Mouse (Mus musculus) c-Kit-positive CD71-negative TER-119-negative erythroid progenitor cells, embryonic 14.5 days (primary cell): ENCODE measurements around the gene Tmem135.

Experiments used
- DNase-seq: peaks from one replicate; pipeline ENCODE4 v3.0.0-alpha.2; 2013; ENCODE audit warnings: low read depth

Tmem135 gene

DNA sequence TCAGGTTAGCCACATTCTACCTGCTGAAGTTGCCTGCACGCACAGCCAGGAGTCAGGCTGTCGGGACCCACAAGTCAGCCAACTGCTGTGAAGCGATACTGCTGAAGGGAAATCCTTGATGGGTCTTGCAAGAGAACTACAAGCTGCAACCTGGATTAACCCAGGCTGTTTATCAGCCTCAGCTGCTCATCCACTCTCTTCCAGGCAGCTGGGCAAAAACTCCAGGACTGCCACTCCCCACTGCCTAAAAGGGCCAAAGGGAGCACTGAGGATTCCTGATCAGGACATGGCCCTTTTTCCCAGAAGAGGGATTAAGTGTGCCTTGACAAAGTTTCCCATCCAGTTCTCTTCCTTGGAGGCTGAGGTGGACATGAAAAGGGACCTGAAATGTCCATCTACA is 15.0 kb downstream of the Tmem135 start:
- DNase-seq: no peak

DNA sequence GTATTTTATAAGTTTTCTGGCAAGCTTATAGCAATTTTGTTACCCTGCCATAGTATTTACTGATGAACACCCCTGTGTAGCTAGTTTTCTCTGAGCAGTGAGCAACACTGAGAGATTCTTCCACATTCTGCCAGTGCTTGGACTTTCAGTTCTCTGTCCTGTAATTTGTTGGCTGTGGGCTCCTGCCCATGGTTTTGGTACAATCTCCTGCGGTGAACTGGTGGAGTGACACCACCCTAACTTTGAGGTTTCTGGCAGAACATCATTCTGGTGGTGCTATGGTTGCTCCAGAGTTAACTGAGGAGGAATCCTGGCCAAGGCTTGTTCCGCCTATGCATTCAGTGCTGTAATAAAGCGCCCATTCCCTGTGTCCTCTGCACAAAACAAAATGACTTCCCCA is 21.1 kb downstream of the Tmem135 start:
- DNase-seq: no peak

- no peak for DNase-seq
Observed at GRCm38 (mm10) chr7:89380935-89381705, 22.9 kb downstream of the Tmem135 start.

DNA sequence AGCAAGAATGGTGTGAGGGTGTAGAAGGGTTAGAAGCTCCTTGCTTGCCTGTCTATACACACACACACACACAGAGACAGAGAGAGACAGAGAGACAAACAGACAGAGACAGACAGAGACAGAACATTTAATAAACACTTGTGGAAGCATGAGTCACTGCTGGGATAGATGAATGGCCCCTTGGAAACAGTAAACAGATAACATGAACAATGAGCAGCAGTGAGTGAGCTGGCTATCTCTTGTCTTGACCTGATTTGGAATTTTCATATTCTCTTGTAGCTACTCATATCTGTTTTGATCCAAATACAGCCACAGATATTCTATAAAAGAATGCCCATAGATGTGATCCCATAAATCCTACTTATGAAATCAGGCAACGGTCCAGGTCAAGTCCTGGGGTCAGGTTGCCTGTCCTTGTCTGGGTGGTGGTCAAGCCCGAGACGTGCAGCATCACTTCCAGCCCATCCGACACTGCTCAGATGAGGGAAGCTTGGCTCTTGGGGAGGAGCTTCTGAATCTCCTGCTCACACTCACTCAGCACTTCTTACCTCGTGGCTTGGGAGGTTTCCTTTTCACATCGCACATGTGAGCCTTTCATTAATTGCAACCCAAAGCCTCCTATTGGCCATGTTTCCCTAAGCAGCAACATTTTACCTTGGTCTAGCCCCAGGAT is 32.3 kb downstream of the Tmem135 start:
- DNase-seq: no peak

GRCm38 (mm10) chr7:89370917-89371316 is 33.1 kb downstream of the Tmem135 start:
- peak; percentile 8 for DNase-seq

GRCm38 (mm10) chr7:89370086-89370485 is 33.9 kb downstream of the Tmem135 start:
- no peak for DNase-seq

DNA sequence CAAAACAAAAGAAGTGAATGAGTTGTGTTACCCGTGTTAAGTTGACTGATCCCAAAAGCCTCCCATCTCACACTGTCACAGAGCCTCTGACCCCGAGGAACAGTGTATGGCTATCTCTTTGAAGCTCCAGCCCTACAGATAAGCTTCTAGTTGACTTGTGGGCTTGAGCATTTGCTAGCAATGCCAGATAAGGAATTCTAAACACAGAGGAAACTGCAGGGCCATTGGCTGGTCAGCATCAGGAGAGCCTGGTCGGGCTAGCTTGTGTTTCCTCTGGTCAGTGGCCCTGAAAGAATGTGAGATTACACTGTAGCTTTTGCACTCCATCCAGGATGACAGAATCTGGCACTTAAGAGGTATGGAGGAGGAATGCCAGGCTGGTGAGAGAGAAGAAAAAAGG is 36.4 kb downstream of the Tmem135 start:
- no peak for DNase-seq

- no peak for DNase-seq
Observed at GRCm38 (mm10) chr7:89365135-89365880, 38.7 kb downstream of the Tmem135 start.

DNA sequence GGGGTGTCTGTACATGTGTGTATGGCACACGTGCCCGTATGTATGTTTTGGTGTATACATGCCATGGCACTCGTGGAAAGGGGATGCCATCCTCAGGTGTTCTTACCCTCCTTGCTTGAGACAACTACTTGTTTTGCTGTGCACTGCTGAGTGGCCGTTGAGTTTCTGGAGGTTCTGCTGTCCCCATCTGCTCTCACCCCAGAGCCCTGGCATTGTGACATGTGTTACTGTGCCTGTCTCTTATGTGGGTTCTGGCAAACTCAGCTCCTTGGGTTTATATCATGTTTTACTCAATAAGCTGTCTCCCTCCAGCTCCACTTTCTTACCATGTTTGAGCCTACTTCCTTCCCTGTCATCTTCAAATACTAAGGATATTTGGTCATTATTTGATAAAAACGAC is 40.0 kb downstream of the Tmem135 start:
- DNase-seq: no peak

DNA sequence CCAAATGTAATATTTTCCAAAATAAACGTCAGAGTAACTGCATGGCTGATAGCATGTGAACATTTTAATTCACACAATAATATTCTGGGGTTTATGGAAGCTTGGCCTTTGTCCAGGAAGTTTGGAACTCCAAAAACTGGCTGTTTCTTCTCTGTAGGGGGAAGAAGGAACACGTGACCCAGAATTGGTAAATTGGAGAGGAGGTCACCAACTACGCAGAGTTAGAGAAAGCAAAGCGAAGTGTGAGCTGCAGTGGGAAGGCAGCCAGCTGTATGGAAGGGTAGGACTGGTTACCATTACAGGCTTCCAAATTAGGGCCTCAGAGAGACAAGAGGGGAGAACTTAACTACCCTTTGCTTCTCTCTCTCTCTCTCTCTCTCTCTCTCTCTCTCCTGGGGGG is 47.7 kb downstream of the Tmem135 start:
- DNase-seq: no peak

- no peak for DNase-seq
Observed at GRCm38 (mm10) chr7:89355519-89356255, 48.3 kb downstream of the Tmem135 start.

GRCm38 (mm10) chr7:89342021-89342420 is 62.0 kb downstream of the Tmem135 start:
- DNase-seq: no peak

- DNase-seq: no peak
Observed at GRCm38 (mm10) chr7:89339808-89340207, 64.2 kb downstream of the Tmem135 start.

DNA sequence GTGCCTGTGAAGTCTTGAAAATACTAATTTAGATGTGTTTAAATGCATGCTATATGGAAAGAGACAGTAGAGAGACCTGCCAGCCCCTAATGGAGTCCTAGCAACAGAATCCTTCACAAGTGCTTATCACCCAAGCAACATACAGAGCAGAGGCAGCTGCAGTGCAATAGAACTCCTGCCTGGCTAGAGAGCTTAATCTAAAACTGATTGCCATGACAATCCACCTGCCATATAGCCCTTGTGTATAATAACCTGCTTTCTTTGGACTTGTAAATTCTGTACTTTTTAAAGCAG is 64.9 kb downstream of the Tmem135 start:
- no peak for DNase-seq

- DNase-seq: peak; percentile 70
Observed at GRCm38 (mm10) chr7:89338350-89339141, 65.5 kb downstream of the Tmem135 start.

DNA sequence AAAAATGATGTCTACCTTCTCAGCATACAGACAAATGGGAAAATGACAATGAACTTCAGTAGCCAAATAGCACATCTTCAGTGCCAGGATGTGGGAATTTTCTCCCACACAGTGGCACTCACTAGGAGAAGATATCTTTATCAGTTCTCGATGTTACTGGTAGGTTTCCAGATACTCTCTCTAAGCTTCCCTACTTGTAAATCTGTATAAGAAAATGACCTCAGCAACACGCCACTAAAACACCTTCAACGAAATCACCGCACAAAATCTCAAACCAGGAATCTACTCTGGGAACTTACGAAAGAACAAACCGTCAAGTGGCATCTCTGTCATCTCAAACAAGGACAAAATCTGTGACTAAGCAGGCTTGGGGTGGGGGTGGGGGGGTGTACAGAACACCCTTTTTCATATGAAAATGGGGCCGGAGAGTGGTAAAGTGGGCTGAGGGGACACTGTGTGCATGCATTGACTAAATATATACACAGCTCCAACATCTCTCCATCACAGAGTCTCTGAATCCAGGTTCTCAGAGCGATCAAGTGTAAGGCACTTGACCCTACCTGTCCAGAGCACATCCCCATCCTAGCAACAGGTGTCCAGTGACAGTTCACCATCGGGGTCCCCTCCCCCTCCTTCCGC is 66.2 kb downstream of the Tmem135 start:
- no peak for DNase-seq

GRCm38 (mm10) chr7:89336434-89336833 is 67.6 kb downstream of the Tmem135 start:
- DNase-seq: no peak

DNA sequence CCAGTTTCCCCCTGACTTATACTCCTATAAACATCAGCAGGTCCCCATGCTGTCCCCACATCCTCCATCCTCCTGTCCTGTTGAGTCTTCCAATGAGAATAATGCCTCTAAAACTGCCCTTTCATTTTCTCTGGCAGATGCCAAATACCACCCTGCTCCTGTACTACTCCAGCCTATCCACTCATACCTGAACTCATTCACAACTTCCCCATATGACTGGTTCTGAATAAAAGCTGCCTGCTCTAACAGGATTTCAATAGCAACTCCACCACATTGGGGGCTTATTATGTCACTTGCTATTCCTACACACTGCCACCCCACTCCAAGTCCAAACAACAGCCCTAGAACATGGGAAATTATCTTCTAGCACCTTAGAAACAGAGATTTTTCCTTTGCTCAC is 68.7 kb downstream of the Tmem135 start:
- no peak for DNase-seq

- DNase-seq: no peak
Observed at GRCm38 (mm10) chr7:89329896-89330295, 74.1 kb downstream of the Tmem135 start.

DNA sequence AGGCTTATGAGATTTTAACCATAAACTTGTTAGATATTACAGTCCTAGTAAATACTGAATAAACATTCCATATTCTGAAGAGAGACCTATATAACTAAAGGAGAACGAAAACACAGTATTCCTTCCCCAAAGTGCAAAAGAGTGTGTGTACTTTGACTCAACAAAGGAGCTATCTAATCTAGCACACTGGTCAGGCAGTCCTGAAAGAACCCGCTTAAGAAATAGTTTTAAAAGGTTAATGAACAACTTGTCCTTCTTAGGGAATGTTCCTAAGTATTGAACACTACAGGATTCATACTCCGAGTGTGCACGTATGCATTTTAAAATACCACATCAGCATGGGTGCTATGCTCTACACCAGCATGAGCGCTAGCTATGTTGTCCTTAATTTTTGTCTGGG is 76.3 kb downstream of the Tmem135 start:
- no peak for DNase-seq

- no peak for DNase-seq
Observed at GRCm38 (mm10) chr7:89326761-89327160, 77.3 kb downstream of the Tmem135 start.
